Mouse (Mus musculus) left cerebral cortex, postnatal 10 days (tissue): ENCODE data around the gene Zfp579. TPM values are rescaled to one million over a fixed set of nuclear protein-coding genes. Genes with fewer than 3 reads are reported as not detected.

Experiments used
- total RNA-seq, 2 experiments: library from RNA; stranded (reverse); gene quantifications; 2 replicates each; pipeline ENCODE4 v1.2.3; 2021

Gene Zfp579
- total RNA-seq, 2 experiments from 2014 or later = 29.7 to 33.6 TPM

Other genes with a start within 250 kb of the Zfp579 start
- gene Cox6b2, start 243.1 kb downstream of the Zfp579 start, total RNA-seq = 1 to 10 TPM; 6.9 to 8.7 TPM
- not detected for gene Fam71e2, start 224.9 kb downstream of the Zfp579 start, total RNA-seq
- 1 to 10 TPM in 1 of 2 experiments, under 1 TPM in 1; 0.73 to 1.1 TPM for gene Il11, start 213.3 kb downstream of the Zfp579 start, total RNA-seq
- gene Tmem190, start 213.2 kb downstream of the Zfp579 start, total RNA-seq = not detected
- gene Tmem238, start 206.5 kb downstream of the Zfp579 start, total RNA-seq = 1 to 10 TPM; 4.1 to 5.2 TPM
- gene Rpl28, start 203.3 kb downstream of the Zfp579 start, total RNA-seq = 100 to 1,000 TPM; 484 to 532 TPM
- 100 to 1,000 TPM; 145 to 159 TPM for gene Ube2s, start 183.6 kb downstream of the Zfp579 start, total RNA-seq
- gene Shisa7, start 151.5 kb downstream of the Zfp579 start, total RNA-seq = 100 to 1,000 TPM; 104 to 111 TPM
- gene Isoc2b, start 125.9 kb downstream of the Zfp579 start, total RNA-seq = 1 to 10 TPM; 2.0 to 3.4 TPM
- 1 to 10 TPM; 6.4 to 6.8 TPM for gene Isoc2a, start 119.0 kb downstream of the Zfp579 start, total RNA-seq
- gene Gm36210, start 89.6 kb downstream of the Zfp579 start, total RNA-seq = under 1 TPM; 0.26 to 0.36 TPM
- gene Zfp628, start 80.9 kb downstream of the Zfp579 start, total RNA-seq = 10 to 100 TPM; 15.2 to 15.3 TPM
- 10 to 100 TPM; 70.1 to 72.6 TPM for gene Nat14, start 74.1 kb downstream of the Zfp579 start, total RNA-seq
- 1 to 10 TPM; 2.4 to 2.6 TPM for gene Ssc5d, start 70.4 kb downstream of the Zfp579 start, total RNA-seq
- gene Sbk2, start 31.8 kb downstream of the Zfp579 start, total RNA-seq = not detected
- under 1 TPM; 0.24 to 0.32 TPM for gene Sbk3, start 25.0 kb downstream of the Zfp579 start, total RNA-seq
- 1 to 10 TPM; 4.0 to 4.4 TPM for gene Zfp524, start 18.3 kb upstream of the Zfp579 start, total RNA-seq
- 10 to 100 TPM; 22.0 to 23.7 TPM for gene Fiz1, start 18.5 kb upstream of the Zfp579 start, total RNA-seq
- gene Gm44973, start 19.3 kb upstream of the Zfp579 start, total RNA-seq = not detected
- 10 to 100 TPM; 35.4 to 36.5 TPM for gene Zfp865, start 24.2 kb upstream of the Zfp579 start, total RNA-seq
- 10 to 100 TPM; 59.7 to 59.9 TPM for gene Ccdc106, start 24.4 kb upstream of the Zfp579 start, total RNA-seq
- not detected for gene 4632433K11Rik, start 38.0 kb upstream of the Zfp579 start, total RNA-seq
- 1 to 10 TPM; 4.1 to 4.8 TPM for gene Zfp784, start 42.3 kb upstream of the Zfp579 start, total RNA-seq
- 10 to 100 TPM; 68.9 to 71.0 TPM for gene Zfp580, start 55.4 kb upstream of the Zfp579 start, total RNA-seq
- gene U2af2, start 66.0 kb upstream of the Zfp579 start, total RNA-seq = 100 to 1,000 TPM; 170 to 172 TPM
- gene Epn1, start 84.1 kb upstream of the Zfp579 start, total RNA-seq = 100 to 1,000 TPM; 387 to 408 TPM
- not detected for gene Rfpl4, start 120.8 kb upstream of the Zfp579 start, total RNA-seq
- gene Rasl2-9, start 129.8 kb upstream of the Zfp579 start, total RNA-seq = under 1 TPM in 1 of 2 experiments, not detected in 1; 0.71 TPM
- gene Vmn1r55, start 153.5 kb upstream of the Zfp579 start, total RNA-seq = not detected
- gene Vmn1r56, start 200.6 kb upstream of the Zfp579 start, total RNA-seq = not detected
- not detected for gene Vmn1r57, start 222.3 kb upstream of the Zfp579 start, total RNA-seq